Mouse (Mus musculus) intestine, embryonic 16.5 days (tissue): ENCODE data around the gene Emc3. TPM values are rescaled to one million over a fixed set of nuclear protein-coding genes. Genes with fewer than 3 reads are reported as not detected.
A peak's percentile ranks its signal among the peaks of the same experiment; 100 is the strongest.

Experiments used
- ATAC-seq: fragments of 200-750 bp; cut with Nextera tagmentation; 2 replicates; pipeline ENCODE4 v1.8.0; 2017; ENCODE audit warnings: moderate TSS enrichment, moderate library complexity
- H3K27ac ChIP-seq: fragments of 300-500 bp; sonication (generic); 2 replicates; pipeline ENCODE4 v1.5.1; 2014; ENCODE audit warnings: mild to moderate bottlenecking, low read length
- H3K27me3 ChIP-seq: fragments of 300-500 bp; sonication (generic); replicated peaks from 2 replicates; pipeline ENCODE4 v1.6.1; 2014; ENCODE audit warnings: low read length, control low read depth, mixed read lengths; ENCODE audit not compliant: control insufficient read depth, insufficient read depth
- H3K36me3 ChIP-seq: fragments of 300-500 bp; sonication (generic); 2 replicates; pipeline ENCODE4 v1.6.1; 2014; ENCODE audit warnings: low read length, control low read depth; ENCODE audit not compliant: control insufficient read depth, insufficient read depth
- H3K4me1 ChIP-seq: fragments of 300-500 bp; sonication (generic); 2 replicates; pipeline ENCODE4 v1.6.1; 2014; ENCODE audit warnings: low read length, control low read depth, mixed read lengths; ENCODE audit not compliant: control insufficient read depth, insufficient read depth
- H3K4me2 ChIP-seq: fragments of 300-500 bp; sonication (generic); 2 replicates; pipeline ENCODE4 v1.6.1; 2014; ENCODE audit warnings: low read depth, low read length, control low read depth
- H3K4me3 ChIP-seq: fragments of 300-500 bp; sonication (generic); 2 replicates; pipeline ENCODE4 v1.5.1; 2014; ENCODE audit warnings: mild to moderate bottlenecking, low read length
- H3K9ac ChIP-seq: fragments of 300-500 bp; sonication (generic); 2 replicates; pipeline ENCODE4 v1.6.1; 2014; ENCODE audit warnings: low read depth, low read length
- H3K9me3 ChIP-seq: fragments of 300-500 bp; sonication (generic); 2 replicates; pipeline ENCODE4 v1.6.1; 2016; ENCODE audit warnings: low read length, control low read depth; ENCODE audit not compliant: control insufficient read depth
- WGBS: fragments of 180-500 bp; shearing (Covaris S2); extraction: QIAGEN DNeasy Blood & Tissue Kit; methylation state at CpG from one replicate; pipeline ENCODE4 v1.1.7; 2014; 5-methylcytosine and 5-hydroxymethylcytosine counted together
- polyA plus RNA-seq: library from polyadenylated mRNA; unstranded; fragments of >200 nt; fragmentation: Nextera tagmentation; extraction: Ambion mirVana; gene quantifications from 2 replicates; pipeline ENCODE4 v1.2.1, GENCODE M21; 2015

Gene Emc3
- polyA plus RNA-seq, 1 experiment from 2014 or later = 94.5 TPM

GRCm38 (mm10) chr6:113502801-113503200 is 28.7 kb downstream of the Emc3 start:
- H3K27ac ChIP-seq = no peak overlapping the region
- no peak for ATAC-seq
- H3K4me1 ChIP-seq = peaks cover 3% of the 10 kb centered on the region; the same call in 1 of the 2 replicates
- no peaks in the 10 kb centered on the region for H3K36me3 ChIP-seq
- no peaks in the 10 kb centered on the region for H3K9me3 ChIP-seq
- H3K9ac ChIP-seq = no peak overlapping the region
- no peak overlapping the region for H3K4me2 ChIP-seq
- 83% methylated on average over 2 of the region's 2 CpGs for WGBS
- no peak overlapping the region for H3K4me3 ChIP-seq
- H3K27me3 ChIP-seq = peaks cover 13% of the 10 kb centered on the region

- Histone ChIP-seq H3K4me2 (peak within 1 kb of the TSS; percentile 44), H3K36me3 (no peaks in the 10 kb centered on the region), H3K4me1 (peaks cover 3% of the 10 kb centered on the region; the same call in 1 of the 2 replicates), H3K27ac (no peak within 1 kb of the TSS), H3K27me3 (peaks cover 13% of the 10 kb centered on the region), H3K4me3 (peak within 1 kb of the TSS; percentile 40), H3K9ac (peak within 1 kb of the TSS; percentile 49), H3K9me3 (no peaks in the 10 kb centered on the region)
- WGBS = 5% methylated on average over 32 of the region's 32 CpGs
- no peak for ATAC-seq
These were observed 29.9 kb downstream of the Emc3 start, which contains the start of gene Prrt3 for GRCm38 (mm10) chr6:113501388-113502084. TSS of gene Prrt3 (minus strand) at chr6:113501931.

GRCm38 (mm10) chr6:113499346-113499745 is 32.1 kb downstream of the Emc3 start:
- no peak overlapping the region for H3K4me2 ChIP-seq
- H3K27me3 ChIP-seq = peaks cover 21% of the 10 kb centered on the region
- 73% methylated on average over 6 of the region's 6 CpGs for WGBS
- H3K4me3 ChIP-seq = no peak overlapping the region
- no peak for ATAC-seq
- peaks cover 12% of the 10 kb centered on the region for H3K4me1 ChIP-seq
- H3K36me3 ChIP-seq = no peaks in the 10 kb centered on the region
- no peak overlapping the region for H3K9ac ChIP-seq
- no peaks in the 10 kb centered on the region for H3K9me3 ChIP-seq
- H3K27ac ChIP-seq = no peak overlapping the region

GRCm38 (mm10) chr6:113495071-113495675 is 36.3 kb downstream of the Emc3 start:
- peak; percentile 17; the same call in 1 of the 2 replicates for ATAC-seq
- H3K4me3 ChIP-seq = peak overlapping the region; percentile 54
- H3K9me3 ChIP-seq = no peaks in the 10 kb centered on the region
- H3K27me3 ChIP-seq = peaks cover 8% of the 10 kb centered on the region
- H3K4me2 ChIP-seq = peak overlapping the region; percentile 87
- H3K4me1 ChIP-seq = peaks cover 11% of the 10 kb centered on the region
- 37% methylated on average over 28 of the region's 28 CpGs for WGBS
- no peaks in the 10 kb centered on the region for H3K36me3 ChIP-seq
- no peak overlapping the region for H3K27ac ChIP-seq
- H3K9ac ChIP-seq = peak overlapping the region; percentile 72

GRCm38 (mm10) chr6:113494258-113494788 is 37.1 kb downstream of the Emc3 start:
- Histone ChIP-seq H3K36me3 (no peaks in the 10 kb centered on the region), H3K4me3 (peak overlapping the region; percentile 54), H3K9ac (peak overlapping the region; percentile 72), H3K4me1 (peaks cover 11% of the 10 kb centered on the region), H3K27me3 (peaks cover 8% of the 10 kb centered on the region), H3K27ac (no peak overlapping the region), H3K4me2 (peak overlapping the region; percentile 87), H3K9me3 (no peaks in the 10 kb centered on the region)
- under 1% methylated on average over 54 of the region's 54 CpGs for WGBS
- peak; percentile 88 for ATAC-seq

GRCm38 (mm10) chr6:113492101-113492864 is 39.2 kb downstream of the Emc3 start:
- H3K9ac ChIP-seq = no peak overlapping the region
- WGBS = 73% methylated on average over 24 of the region's 24 CpGs
- H3K36me3 ChIP-seq = no peaks in the 10 kb centered on the region; the same call in 1 of the 2 replicates
- H3K27me3 ChIP-seq = peaks cover 8% of the 10 kb centered on the region
- ATAC-seq = no peak
- no peaks in the 10 kb centered on the region for H3K9me3 ChIP-seq
- no peak overlapping the region for H3K4me3 ChIP-seq
- no peak overlapping the region for H3K4me2 ChIP-seq
- H3K4me1 ChIP-seq = peaks cover 14% of the 10 kb centered on the region
- no peak overlapping the region for H3K27ac ChIP-seq

GRCm38 (mm10) chr6:113489410-113489809 is 42.0 kb downstream of the Emc3 start:
- Histone ChIP-seq H3K36me3 (no peaks in the 10 kb centered on the region; the same call in 1 of the 2 replicates), H3K4me1 (peaks cover 11% of the 10 kb centered on the region), H3K4me3 (no peak overlapping the region), H3K9ac (no peak overlapping the region), H3K27me3 (no peaks in the 10 kb centered on the region; the same call in 1 of the 2 replicates), H3K27ac (no peak overlapping the region), H3K4me2 (no peak overlapping the region), H3K9me3 (no peaks in the 10 kb centered on the region)
- ATAC-seq = no peak
- WGBS = 97% methylated on average over 14 of the region's 14 CpGs

- Histone ChIP-seq H3K27ac (no peak overlapping the region), H3K4me3 (no peak overlapping the region), H3K4me2 (no peak overlapping the region), H3K9me3 (no peaks in the 10 kb centered on the region), H3K9ac (no peak overlapping the region), H3K4me1 (peaks cover 10% of the 10 kb centered on the region), H3K27me3 (no peaks in the 10 kb centered on the region), H3K36me3 (no peaks in the 10 kb centered on the region; the same call in 1 of the 2 replicates)
- WGBS = 47% methylated on average over 7 of the region's 7 CpGs
- ATAC-seq = no peak
These were observed 44.3 kb downstream of the Emc3 start for GRCm38 (mm10) chr6:113487125-113487576.

- peak overlapping the region; percentile 77 for H3K9ac ChIP-seq
- no peaks in the 10 kb centered on the region for H3K9me3 ChIP-seq
- ATAC-seq = peak; percentile 14
These were observed 47.7 kb downstream of the Emc3 start for GRCm38 (mm10) chr6:113483729-113484128.

More at GRCm38 (mm10) chr6:113483729-113484128, 47.7 kb downstream of the Emc3 start:
- peaks cover 16% of the 10 kb centered on the region for H3K4me1 ChIP-seq
- peaks cover 6% of the 10 kb centered on the region; the same call in 1 of the 2 replicates for H3K27me3 ChIP-seq
- H3K4me2 ChIP-seq = peak overlapping the region; percentile 81
- H3K4me3 ChIP-seq = peak overlapping the region; percentile 57
- WGBS = 6% methylated on average over 10 of the region's 10 CpGs
- H3K27ac ChIP-seq = peak overlapping the region; percentile 76
- peaks cover 2% of the 10 kb centered on the region; the same call in 1 of the 2 replicates for H3K36me3 ChIP-seq
